Mouse (Mus musculus): ENCODE measurements at regions not wholly inside any gene's neighbourhood (a gene's known extent, or its start where the extent isn't known, plus 50 kb on each side); places are given as distances from the start of the nearest gene placed in this dataset.

DNA sequence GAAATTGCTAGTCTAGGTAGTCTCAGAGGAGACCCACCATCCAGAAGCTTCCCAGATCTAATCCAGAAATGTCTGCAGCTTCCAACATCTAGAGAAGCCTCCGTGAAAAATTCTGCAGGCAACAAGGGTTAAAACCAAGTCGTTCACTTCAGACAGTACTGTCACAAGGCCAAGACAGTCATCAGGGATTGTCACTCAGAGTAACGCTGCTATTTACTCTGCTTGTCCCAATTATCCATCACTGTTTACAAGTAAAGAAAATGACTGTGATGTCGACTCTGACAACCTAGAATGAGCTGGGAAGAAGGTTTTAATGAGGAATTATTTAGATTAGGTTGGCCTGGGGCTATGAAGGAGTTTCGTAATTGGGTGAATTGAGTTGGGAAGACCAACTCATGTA lies 82.1 kb upstream of the Rasgrf1 start:
- 46% methylated on average over 5 of the region's 5 CpGs for WGBS
- ATAC-seq (ENCODE audit: insufficient number of reproducible peaks, low FRiP score, low TSS enrichment, low read depth), result no peak
- Histone ChIP-seq H3K4me2 (peak overlapping the region; percentile 42), H3K9ac (no peak overlapping the region), H3K9me3 (no peaks in the 10 kb centered on the region), H3K36me3 (no peaks in the 10 kb centered on the region), H3K27me3 (0 out of 2 replicates have a peak, but pooled peaks cover 3% of the 10 kb centered on the region), H3K4me1 (no peaks in the 10 kb centered on the region), H3K4me3 (no peak overlapping the region), H3K27ac (no peak overlapping the region)

- no peak overlapping the region for H3K9ac ChIP-seq
- H3K4me1 ChIP-seq, result no peaks in the 10 kb centered on the region
- ATAC-seq (ENCODE audit: insufficient number of reproducible peaks, low FRiP score, low TSS enrichment, low read depth), result peak; percentile 62; the same call in 1 of the 2 replicates
- no peak overlapping the region for H3K27ac ChIP-seq
- H3K4me2 ChIP-seq, result peak overlapping the region; percentile 42
- 37% methylated on average over 24 of the region's 24 CpGs for WGBS
- H3K36me3 ChIP-seq, result no peaks in the 10 kb centered on the region
- H3K27me3 ChIP-seq, result 0 out of 2 replicates have a peak, but pooled peaks cover 3% of the 10 kb centered on the region
- H3K9me3 ChIP-seq, result no peaks in the 10 kb centered on the region
- H3K4me3 ChIP-seq, result peak overlapping the region; percentile 24
These were observed 82.8 kb upstream of the Rasgrf1 start for GRCm38 (mm10) chr9:89826712-89827548.

GRCm38 (mm10) chr9:89821853-89822243 lies 83.6 kb upstream of the Ankrd34c start:
- no peaks in the 10 kb centered on the region for H3K4me1 ChIP-seq
- no peaks in the 10 kb centered on the region for H3K36me3 ChIP-seq
- H3K27ac ChIP-seq, result no peak overlapping the region
- no peaks in the 10 kb centered on the region for H3K9me3 ChIP-seq
- ATAC-seq (ENCODE audit: insufficient number of reproducible peaks, low FRiP score, low TSS enrichment, low read depth), result no peak
- no peaks in the 10 kb centered on the region for H3K27me3 ChIP-seq
- no peak overlapping the region for H3K4me2 ChIP-seq
- H3K4me3 ChIP-seq, result no peak overlapping the region
- 86% methylated on average over 4 of the region's 4 CpGs for WGBS
- no peak overlapping the region for H3K9ac ChIP-seq

- H3K27ac ChIP-seq, result no peak overlapping the region
- no peak overlapping the region for H3K4me2 ChIP-seq
- no peak for ATAC-seq (ENCODE audit: insufficient number of reproducible peaks, low FRiP score, low TSS enrichment, low read depth)
- 61% methylated on average over 20 of the region's 20 CpGs for WGBS
- no peak overlapping the region for H3K4me3 ChIP-seq
- no peak overlapping the region for H3K9ac ChIP-seq
- H3K36me3 ChIP-seq, result no peaks in the 10 kb centered on the region
- H3K27me3 ChIP-seq, result no peaks in the 10 kb centered on the region
- H3K9me3 ChIP-seq, result no peaks in the 10 kb centered on the region
- no peaks in the 10 kb centered on the region for H3K4me1 ChIP-seq
These were observed 83.0 kb upstream of the Ankrd34c start for GRCm38 (mm10) chr9:89821109-89821852.

DNA sequence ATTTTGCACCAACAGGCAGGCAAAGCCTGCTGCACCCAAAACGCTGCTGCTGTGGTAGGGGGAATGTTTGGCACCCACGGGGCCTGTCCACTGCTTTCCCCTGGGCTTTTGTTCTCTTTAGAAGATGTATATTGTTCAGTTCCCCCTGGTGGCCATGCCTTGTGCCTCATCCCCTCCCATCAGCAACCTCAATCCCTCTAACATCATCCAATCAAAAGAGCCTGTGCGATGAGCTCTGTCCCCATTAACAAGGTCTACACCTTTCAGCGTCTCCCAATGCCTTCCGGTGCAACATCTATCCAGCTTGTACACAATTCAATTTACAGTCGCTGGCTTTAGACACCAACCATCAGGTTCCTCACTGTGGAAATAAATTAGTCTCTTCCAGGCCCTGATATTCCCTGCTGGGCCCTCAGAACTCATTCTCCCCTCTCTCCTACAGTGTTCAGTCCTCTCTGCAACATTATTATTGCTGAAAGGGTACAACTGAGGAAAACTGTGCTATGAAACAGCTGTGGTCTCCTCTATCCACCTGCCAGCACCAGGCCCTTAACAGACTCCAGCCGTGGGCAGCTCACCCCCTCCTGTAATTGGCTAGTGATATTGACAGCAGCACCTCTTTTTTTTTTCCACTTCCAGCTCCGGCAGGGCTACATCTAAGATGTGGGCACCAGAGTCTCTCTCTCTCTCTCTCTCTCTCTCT lies 75.5 kb upstream of the Ankrd34c start:
- Histone ChIP-seq H3K27ac (no peak overlapping the region), H3K9ac (no peak overlapping the region), H3K27me3 (no peaks in the 10 kb centered on the region), H3K4me2 (no peak overlapping the region), H3K36me3 (no peaks in the 10 kb centered on the region), H3K4me3 (no peak overlapping the region), H3K4me1 (no peaks in the 10 kb centered on the region), H3K9me3 (no peaks in the 10 kb centered on the region)
- ATAC-seq (ENCODE audit: insufficient number of reproducible peaks, low FRiP score, low TSS enrichment, low read depth), result no peak
- 43% methylated on average over 8 of the region's 8 CpGs for whole genome bisulfite sequencing

GRCm38 (mm10) chr9:89807381-89807780 lies 69.1 kb upstream of the Ankrd34c start:
- Histone ChIP-seq H3K9me3 (no peaks in the 10 kb centered on the region), H3K4me1 (peaks cover 5% of the 10 kb centered on the region; the same call in 1 of the 2 replicates), H3K27me3 (no peaks in the 10 kb centered on the region), H3K9ac (no peak overlapping the region), H3K27ac (no peak overlapping the region), H3K4me2 (no peak overlapping the region), H3K4me3 (no peak overlapping the region), H3K36me3 (no peaks in the 10 kb centered on the region)
- no peak for ATAC-seq (ENCODE audit: insufficient number of reproducible peaks, low FRiP score, low TSS enrichment, low read depth)
- WGBS, result 35% methylated on average over 6 of the region's 6 CpGs

- Histone ChIP-seq H3K4me1 (peaks cover 5% of the 10 kb centered on the region; the same call in 1 of the 2 replicates), H3K4me2 (no peak overlapping the region), H3K9ac (no peak overlapping the region), H3K4me3 (no peak overlapping the region), H3K27ac (no peak overlapping the region), H3K9me3 (no peaks in the 10 kb centered on the region), H3K27me3 (no peaks in the 10 kb centered on the region), H3K36me3 (no peaks in the 10 kb centered on the region)
- ATAC-seq (ENCODE audit: insufficient number of reproducible peaks, low FRiP score, low TSS enrichment, low read depth), result no peak
- 73% methylated on average over 10 of the region's 10 CpGs for WGBS
These were observed 64.4 kb upstream of the Ankrd34c start for GRCm38 (mm10) chr9:89802658-89803057.

DNA sequence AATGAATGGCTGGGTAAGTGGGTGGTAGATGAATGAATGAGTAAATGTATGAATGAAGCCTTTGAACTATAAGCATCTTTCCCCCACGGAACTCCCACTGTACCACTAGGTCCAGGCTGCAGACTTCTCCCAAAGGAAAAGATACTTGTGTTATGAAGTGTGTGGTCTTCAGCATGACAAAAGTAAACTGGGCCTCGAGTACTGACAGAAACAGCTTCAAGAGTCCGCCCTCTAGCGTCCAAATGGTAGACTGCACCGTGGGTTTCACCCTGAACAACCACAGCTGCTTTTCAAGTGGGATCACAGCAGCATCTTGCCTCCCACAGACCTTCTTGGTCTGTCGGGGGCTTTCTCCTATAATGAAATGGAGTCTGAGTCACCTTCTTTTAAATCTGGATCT lies 54.7 kb upstream of the Ankrd34c start:
- Histone ChIP-seq H3K9ac (no peak overlapping the region), H3K27ac (no peak overlapping the region), H3K4me3 (no peak overlapping the region), H3K4me2 (no peak overlapping the region), H3K36me3 (no peaks in the 10 kb centered on the region), H3K9me3 (no peaks in the 10 kb centered on the region), H3K4me1 (no peaks in the 10 kb centered on the region), H3K27me3 (no peaks in the 10 kb centered on the region)
- WGBS, result 10% methylated on average over 6 of the region's 6 CpGs
- ATAC-seq (ENCODE audit: insufficient number of reproducible peaks, low FRiP score, low TSS enrichment, low read depth), result no peak

DNA sequence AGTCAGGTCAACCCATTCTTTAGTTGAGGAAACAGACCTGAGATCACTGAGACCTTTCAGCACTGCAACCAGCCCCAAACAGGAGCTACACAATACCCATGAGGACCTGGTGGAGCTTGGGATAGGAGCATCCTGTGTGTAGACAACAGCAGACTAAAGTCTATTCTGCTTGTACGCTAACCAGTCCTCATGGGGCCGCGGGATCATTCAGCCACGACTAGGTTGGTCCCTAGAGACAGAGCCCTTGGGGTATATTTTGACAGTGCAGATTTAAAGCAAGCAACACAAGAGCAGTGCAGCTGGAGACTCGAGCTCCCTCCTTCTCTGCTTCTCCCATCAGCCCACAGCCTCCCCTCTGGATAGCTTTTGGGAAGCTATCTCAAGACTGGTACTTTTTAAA lies 51.7 kb upstream of the Ankrd34c start:
- Histone ChIP-seq H3K4me3 (no peak overlapping the region), H3K36me3 (no peaks in the 10 kb centered on the region), H3K4me2 (no peak overlapping the region), H3K27ac (no peak overlapping the region), H3K9ac (no peak overlapping the region), H3K27me3 (no peaks in the 10 kb centered on the region), H3K9me3 (no peaks in the 10 kb centered on the region), H3K4me1 (no peaks in the 10 kb centered on the region)
- WGBS, result 69% methylated on average over 5 of the region's 5 CpGs
- no peak for ATAC-seq (ENCODE audit: insufficient number of reproducible peaks, low FRiP score, low TSS enrichment, low read depth)

DNA sequence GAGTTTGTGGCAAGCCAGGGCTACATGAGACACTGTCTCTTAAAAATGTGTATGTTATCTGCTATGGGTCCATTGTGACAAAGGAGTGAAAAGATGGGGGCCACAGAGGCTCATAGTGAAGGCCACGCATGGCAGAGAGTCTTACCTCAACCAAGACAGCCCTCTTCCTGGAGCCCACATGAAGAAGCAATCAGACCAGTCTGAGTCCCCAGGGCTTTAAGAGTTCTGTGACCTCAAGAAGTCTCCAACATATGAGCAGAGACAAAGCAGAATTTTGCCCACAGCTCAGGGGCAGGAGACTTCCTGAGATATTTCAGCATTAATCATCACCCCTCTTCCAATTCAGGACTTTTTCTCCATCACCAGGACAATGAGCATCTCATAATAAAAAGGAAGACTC lies 50.4 kb upstream of the Ankrd34c start:
- Histone ChIP-seq H3K4me2 (no peak overlapping the region), H3K4me1 (no peaks in the 10 kb centered on the region), H3K36me3 (no peaks in the 10 kb centered on the region), H3K9me3 (no peaks in the 10 kb centered on the region), H3K9ac (no peak overlapping the region), H3K27me3 (no peaks in the 10 kb centered on the region), H3K27ac (no peak overlapping the region), H3K4me3 (no peak overlapping the region)
- ATAC-seq (ENCODE audit: insufficient number of reproducible peaks, low FRiP score, low TSS enrichment, low read depth), result 0 out of 2 replicates have a peak, but pooled peaks have one; percentile 42
- 85% methylated on average over 1 of the region's 1 CpGs for WGBS
